Mouse (Mus musculus) cerebellum, postnatal 10 days (tissue): ENCODE results near the gene Rai14.

ENCODE experiments used
- DNase-seq, 2 experiments: peaks; one replicate each; pipeline ENCODE4 v3.0.0; 2021; ENCODE audit warnings: mixed read lengths in 2 of 2

The Rai14 gene

DNA sequence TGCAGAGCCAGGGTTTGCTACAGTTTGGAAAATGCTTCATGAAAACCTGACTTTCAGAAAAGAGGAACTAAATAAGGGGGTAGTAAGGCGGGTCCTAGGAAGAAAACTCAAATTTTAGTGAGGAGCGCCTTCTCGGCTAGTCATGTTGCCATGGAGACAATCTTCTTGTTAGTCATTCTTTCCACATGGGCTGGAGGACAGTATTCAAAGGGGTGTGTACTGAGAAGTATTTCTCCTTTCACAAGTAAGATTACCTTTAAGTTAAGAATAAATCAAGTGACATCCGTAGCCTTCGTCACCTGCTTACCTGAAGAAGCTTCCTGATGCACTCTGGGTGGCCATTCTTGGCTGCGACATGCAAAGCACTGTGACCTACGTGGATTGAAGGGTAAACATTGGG, 115.0 kb downstream of the Rai14 start:
- DNase-seq = no peak

DNA sequence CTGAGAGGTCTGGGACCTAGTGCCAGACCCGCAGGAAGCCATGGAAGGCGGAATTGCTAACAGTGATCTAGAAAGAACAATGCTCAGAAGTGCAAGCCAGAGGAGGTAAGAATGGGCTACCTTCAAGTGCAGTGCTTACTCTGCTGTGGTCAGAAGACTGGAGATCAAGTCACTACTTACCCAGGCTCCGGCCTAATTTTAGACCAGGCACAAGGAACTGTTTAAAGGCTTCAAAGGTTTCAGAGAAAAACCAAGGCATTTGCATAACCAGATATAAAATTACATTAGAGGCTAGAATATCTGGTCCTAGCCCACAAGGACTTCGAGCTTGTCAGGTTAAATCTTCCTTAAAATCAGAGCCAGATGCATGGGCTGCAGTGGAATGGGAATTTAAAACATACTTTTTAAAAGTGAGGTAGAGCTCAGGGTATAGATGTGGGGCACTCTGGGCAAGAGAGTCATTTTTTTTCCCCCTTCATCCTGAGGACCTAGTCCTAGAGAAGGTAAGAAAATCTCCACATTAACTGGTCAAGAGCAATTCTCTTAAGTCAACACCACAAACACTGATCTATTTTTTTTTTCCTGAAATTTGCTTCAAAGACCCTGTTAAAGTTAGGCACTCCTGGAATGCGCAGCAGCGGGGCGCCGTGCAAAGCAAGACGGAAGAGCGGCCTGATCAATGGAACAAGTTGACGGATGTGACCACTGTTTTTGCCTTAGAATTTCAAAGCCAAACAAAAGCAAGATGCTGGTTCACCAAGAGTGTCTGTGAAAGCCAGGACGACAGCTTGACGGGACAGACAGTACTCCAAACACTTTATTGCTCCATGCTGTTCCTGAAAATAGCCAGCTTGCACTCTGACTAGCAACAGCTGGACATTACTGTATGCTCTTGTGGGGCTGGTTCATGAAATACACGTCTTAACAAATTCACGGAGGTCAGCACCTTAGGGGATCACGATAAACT, 115.9 kb downstream of the Rai14 start:
- no peak for DNase-seq

- no peak for DNase-seq
Observed at GRCm38 (mm10) chr15:10596871-10597270, 117.6 kb downstream of the Rai14 start.

DNA sequence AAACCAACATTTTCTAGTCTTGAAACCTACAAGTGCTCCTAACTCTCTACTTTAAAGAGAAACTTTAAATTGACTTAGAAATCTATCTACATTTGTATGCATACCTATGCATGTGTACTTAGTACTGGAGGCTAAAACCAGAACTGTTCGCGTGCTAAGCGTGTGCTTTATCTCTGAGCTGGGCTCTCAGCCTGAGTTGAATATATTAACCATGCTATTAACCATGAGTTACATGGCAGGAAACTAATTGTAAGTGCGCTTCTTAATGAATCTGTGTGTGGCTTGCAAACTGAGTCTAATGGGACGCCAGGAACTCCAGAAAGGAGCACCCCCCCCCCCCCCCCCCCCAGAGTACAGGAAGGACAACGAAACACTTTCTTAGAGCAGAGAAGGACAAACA, 119.0 kb downstream of the Rai14 start:
- DNase-seq = no peak

DNA sequence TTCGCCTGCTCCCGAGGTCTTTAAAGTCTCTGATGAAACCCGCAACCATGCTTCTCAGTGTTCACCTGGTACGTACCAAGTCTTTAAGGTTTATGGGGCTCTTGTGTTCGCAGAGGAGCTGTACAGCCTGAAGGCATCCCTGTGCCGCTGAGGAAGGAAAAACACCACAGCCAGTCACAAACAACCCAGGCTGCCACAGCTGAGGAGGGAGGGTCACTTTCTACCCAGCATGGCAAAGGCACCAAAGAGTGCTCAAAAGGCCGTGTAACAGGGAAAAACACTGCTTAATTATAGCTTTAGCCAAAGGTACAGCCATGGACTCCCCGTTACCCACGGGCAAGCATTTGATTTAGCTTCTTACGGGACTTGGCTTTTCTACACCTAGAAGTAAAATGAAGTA, 119.5 kb downstream of the Rai14 start:
- DNase-seq = no peak

GRCm38 (mm10) chr15:10593094-10593493, 121.3 kb downstream of the Rai14 start:
- DNase-seq = no peak

DNA sequence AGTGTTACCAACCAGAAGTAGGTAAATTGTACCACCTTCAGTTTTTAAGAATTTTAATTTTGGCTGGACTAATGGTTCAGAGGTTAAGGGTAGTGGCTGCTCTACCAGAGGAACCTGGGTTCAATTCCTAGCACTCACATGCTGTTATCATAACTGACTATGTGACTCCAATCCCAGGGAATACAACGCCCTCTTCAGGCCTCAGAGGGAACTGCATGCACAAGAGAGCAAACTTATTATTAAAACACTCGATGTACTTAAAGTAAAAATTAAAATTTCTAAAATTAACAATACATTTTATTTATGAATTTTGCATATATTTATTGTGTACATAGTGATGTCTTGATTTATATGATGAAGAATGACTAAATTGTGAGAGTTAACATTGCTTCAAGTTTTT, 127.9 kb downstream of the Rai14 start:
- DNase-seq = no peak

DNA sequence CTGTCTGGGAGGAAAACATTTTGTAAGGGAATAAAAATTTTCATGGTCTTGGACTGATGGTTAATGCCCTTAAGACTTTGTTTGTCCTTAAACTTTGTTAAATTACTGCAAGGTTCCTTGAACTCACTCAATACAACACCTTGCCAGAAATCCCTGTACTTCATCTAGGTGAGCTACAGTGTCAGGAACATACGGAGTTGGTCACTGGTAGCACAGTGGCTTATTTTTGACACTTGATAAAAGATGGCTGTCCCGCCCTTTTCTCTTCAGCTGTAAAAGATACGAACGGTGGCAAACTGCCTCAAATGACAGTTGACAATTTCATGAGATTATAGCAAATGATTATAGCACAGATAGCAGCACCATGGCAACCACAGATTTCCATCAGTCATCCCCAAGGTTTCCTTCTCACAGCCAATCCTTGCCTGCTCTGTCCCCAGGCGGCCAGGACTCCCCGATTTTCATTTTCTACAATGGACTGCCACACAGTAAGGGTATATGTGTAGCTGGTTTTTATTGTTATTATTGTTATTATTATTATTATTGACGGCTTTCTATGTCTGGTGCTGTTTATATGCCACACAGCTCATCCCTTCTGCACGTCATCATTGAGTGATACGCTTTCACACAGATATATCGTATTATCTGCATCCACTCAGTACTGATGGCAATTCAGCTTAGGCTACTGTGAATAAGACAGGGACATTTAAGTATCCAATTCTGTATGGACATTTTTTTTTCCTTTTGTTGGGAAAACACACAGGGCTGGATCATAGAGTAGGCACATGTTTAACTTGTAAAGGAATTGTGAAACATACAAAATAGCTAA, 129.9 kb downstream of the Rai14 start:
- no peak for DNase-seq

DNA sequence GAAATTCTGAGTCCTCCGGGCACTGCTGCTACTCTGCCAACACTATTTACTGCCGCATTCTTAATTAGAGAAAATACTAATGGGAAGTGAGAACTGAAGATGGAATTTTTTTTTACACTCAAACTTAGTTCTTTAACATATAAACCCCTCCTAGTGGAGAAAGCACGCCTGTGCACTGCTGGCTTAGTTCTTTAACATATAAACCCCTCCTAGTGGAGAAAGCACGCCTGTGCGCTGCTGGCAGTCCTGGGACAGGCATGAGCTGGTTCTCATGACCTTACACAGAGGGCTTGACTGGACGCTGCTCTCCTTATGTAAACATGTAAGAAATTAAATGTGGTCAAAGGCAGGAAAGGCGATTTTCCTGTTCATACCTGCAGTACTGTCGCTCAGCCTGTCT, 131.0 kb downstream of the Rai14 start:
- peak; percentile 70 for DNase-seq

GRCm38 (mm10) chr15:10579159-10579558, 135.3 kb downstream of the Rai14 start:
- DNase-seq = no peak

GRCm38 (mm10) chr15:10566486-10566885, 147.9 kb downstream of the Rai14 start:
- no peak for DNase-seq

DNA sequence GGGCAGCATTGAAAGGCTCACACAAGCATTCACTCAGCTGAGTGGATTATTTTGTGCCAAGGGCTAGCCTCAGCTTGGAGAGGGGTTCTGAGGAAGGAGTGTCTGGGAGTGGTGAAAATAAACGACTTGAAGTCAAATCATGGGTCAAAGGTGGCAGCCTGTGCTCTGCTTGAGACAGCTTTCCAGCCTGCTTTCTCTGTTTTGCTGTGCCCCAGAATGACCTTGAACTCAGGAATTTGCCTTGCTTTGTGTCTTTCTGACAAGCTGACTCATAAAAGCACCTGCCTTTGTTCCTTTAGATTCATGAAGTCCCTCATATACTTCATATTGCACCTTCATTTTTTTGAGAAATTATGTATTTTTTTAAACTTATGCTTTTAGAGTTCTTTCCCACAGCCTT, 150.2 kb downstream of the Rai14 start:
- no peak for DNase-seq

GRCm38 (mm10) chr15:10562281-10562680, 152.1 kb downstream of the Rai14 start:
- DNase-seq = no peak

GRCm38 (mm10) chr15:10560005-10560404, 154.4 kb downstream of the Rai14 start:
- no peak for DNase-seq

GRCm38 (mm10) chr15:10558465-10558864, 156.0 kb downstream of the Rai14 start, which contains the start of gene Ttc23l:
TSS of gene Ttc23l (minus strand) at chr15:10558668.
- no peak for DNase-seq

DNA sequence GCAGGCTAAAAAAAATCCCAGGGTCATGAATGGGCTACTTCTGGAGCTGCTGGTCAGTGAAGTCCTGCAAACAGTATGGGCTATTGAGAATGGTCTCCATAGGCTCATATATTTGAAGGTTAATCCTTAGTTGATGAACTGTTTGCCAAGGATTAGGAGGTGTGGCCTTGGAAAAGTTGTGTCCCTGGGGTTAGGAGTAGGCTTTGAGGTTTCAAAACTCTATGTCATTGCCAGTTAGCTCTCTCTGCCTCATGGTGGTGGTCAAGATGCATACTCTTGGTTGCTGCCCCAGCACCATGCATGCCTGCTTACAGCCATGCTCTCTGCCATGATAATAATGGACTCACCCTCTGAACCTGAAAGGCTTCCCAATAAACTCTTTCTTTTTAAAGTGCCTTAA, 160.1 kb downstream of the Rai14 start:
- no peak for DNase-seq

- DNase-seq = no peak
Observed at GRCm38 (mm10) chr15:10540271-10541088, 173.9 kb downstream of the Rai14 start.

GRCm38 (mm10) chr15:10535969-10536368, 178.5 kb downstream of the Rai14 start:
- DNase-seq = no peak

GRCm38 (mm10) chr15:10534591-10534990, 179.8 kb downstream of the Rai14 start:
- no peak for DNase-seq

- DNase-seq = peak; percentile 60 to 64
Observed at GRCm38 (mm10) chr15:10533361-10533760, 181.1 kb downstream of the Rai14 start.

DNA sequence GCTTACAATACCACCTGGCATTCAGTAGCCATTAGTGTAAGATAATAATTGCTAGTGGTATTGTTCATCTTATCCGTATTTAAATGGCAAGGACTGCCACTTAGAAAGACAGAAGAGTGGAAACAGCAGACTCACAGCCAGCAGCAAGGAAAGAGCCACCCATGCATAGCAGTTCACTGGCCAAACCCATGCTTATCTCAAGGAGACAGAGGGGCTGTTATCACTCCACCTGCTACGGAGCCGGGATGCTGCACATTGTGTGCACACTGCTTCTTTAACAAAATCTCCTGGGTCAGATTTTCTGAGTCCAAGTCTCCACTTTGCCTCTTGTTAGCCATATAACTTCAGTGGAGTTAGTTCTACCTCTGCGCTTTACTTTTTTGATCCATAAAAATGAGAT, 183.1 kb downstream of the Rai14 start:
- peak in 1 of 2 experiments; percentile 6 for DNase-seq

- no peak for DNase-seq
Observed at GRCm38 (mm10) chr15:10525896-10526295, 188.5 kb downstream of the Rai14 start.
